Mouse (Mus musculus): Measurements from ENCODE around the gene Zbed3.
"Not testable (repeated sequence)": the region's sequence is repeated elsewhere in the genome, so short reads cannot be mapped to it uniquely, and the experiment has no call there.

Zbed3 gene

GRCm38 (mm10) chr13:95332086-95332899 is 8.9 kb downstream of the Zbed3 start:
- no peak for DNase-seq (ENCODE audit: low spot score)

- DNase-seq (ENCODE audit: low spot score), result peak; percentile 28
Observed at GRCm38 (mm10) chr13:95336122-95336677, 12.8 kb downstream of the Zbed3 start.

DNA sequence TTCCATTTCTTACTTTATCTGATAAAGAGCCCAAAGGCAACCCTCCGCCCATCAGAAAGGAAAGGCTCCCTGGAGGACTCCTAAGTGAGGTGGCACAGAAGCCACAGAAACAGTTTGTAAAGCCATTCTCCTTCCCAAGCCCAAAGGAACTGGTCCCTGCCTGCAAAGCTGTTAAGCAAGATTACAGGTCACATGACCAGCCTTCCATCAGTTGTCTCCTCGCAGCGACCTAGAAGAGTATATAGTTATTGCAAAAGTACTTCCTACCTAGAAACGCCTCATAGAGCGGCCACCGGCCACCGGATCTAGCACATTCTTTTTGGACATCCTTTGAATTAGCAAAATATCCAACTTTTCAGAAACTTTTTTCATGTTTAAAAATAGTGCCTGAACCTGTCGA is 20.1 kb downstream of the Zbed3 start:
- no peak for DNase-seq (ENCODE audit: low spot score)

GRCm38 (mm10) chr13:95345869-95346268 is 22.5 kb downstream of the Zbed3 start:
- no peak for DNase-seq (ENCODE audit: low spot score)

GRCm38 (mm10) chr13:95347018-95347696 is 23.7 kb downstream of the Zbed3 start:
- DNase-seq (ENCODE audit: low spot score), result peak; percentile 80

- no peak for DNase-seq (ENCODE audit: low spot score)
Observed at GRCm38 (mm10) chr13:95348476-95348875, 25.1 kb downstream of the Zbed3 start.

GRCm38 (mm10) chr13:95358223-95358622 is 34.8 kb downstream of the Zbed3 start:
- no peak for DNase-seq (ENCODE audit: low spot score)

- no peak for DNase-seq (ENCODE audit: low spot score)
Observed at GRCm38 (mm10) chr13:95363440-95363839, 40.0 kb downstream of the Zbed3 start.

GRCm38 (mm10) chr13:95366356-95366755 is 42.9 kb downstream of the Zbed3 start:
- DNase-seq (ENCODE audit: low spot score), result no peak

DNA sequence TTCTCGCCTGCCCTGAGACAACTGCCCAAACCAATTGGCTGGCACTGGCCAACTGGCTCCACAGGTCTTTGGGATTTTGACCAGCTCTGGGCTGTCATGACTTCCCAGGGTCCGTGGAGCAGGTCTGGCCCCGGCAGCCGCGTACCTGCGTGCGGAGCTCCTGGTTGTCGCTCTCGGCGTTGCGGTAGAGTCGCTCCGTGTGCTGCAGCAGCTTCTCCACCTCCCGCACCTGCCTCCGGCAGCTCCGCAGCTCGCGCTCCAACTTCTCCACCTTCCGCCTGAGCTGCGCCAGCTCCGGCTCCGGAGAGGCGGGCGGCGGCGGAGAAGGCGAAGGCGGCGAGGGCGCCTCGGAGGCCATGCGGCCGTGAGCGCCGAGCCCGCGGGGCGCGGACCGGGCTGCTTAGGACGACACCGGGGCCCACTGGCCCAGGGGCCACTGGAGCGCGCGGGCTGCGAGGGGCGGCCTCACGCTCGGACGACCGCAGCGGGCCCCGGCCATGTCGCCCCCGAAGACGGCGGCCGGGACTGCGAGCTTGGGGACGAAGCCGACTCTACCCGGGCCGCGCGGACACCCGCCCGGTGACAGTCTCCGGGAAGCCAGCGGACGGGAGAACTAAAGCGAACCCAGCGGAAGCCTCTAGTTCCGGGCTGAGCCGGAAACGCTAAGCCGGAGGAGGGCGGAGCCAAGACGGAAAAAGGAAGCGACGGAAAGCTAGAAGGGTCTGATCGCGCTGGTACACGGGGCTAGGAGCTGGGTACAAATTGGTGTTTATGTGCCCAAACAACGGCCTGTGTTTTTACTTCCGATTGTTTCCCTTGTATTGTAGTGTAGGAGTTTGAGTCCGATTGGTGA is 51.5 kb downstream of the Zbed3 start, which contains the start of gene Aggf1:
Aggf1 (minus strand) TSS at position 652 of the 853 bp plus-strand sequence.
- peak; percentile 89 for DNase-seq (ENCODE audit: low spot score)

DNA sequence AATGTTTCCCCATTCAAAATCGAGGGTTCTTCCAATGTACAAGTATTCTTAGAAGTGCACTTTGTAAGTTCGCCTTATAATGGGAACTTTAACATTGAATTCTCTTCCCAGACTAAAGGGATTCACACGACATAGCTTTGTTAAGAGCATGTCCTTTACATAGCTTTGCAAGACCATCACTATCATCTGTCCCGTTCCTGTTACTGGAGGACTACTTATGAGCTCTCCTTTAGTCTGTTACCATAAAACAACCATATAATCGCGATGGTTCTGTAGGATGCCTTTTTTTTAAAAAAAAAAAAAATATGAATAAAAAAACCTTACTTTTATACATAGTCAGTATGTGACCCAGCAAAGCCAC is 52.1 kb downstream of the Zbed3 start:
- DNase-seq (ENCODE audit: low spot score), result no peak

DNA sequence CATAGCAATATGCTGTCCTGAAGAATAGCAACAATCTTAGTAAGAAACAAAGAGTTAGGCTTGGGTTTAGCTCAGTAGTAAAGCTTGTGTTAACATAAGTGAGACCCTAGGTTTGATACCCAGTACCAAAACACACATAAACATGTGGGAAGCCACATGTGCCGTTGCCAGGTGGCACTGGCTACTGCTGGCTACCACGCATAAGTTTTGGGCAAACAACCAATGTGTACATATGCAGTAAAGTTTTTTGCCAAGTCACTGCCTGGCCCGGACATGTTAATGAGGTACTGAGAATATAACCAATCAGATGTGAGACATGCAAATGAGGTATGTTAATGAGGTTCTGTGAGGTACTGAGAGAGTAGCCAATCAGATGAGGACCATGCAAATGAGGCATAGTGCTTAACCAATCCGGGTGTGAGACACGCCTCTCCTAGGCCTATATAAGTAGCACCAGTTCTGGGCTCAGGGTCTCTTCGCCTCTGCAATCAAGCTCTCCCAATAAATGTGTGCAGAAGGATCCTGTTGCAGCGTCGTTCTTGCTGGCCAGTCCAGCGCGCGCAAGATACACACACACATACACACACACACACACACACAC is 53.4 kb downstream of the Zbed3 start:
- DNase-seq (ENCODE audit: low spot score), result not testable (repeated sequence)

GRCm38 (mm10) chr13:95378696-95379095 is 55.3 kb downstream of the Zbed3 start:
- DNase-seq (ENCODE audit: low spot score), result no peak

DNA sequence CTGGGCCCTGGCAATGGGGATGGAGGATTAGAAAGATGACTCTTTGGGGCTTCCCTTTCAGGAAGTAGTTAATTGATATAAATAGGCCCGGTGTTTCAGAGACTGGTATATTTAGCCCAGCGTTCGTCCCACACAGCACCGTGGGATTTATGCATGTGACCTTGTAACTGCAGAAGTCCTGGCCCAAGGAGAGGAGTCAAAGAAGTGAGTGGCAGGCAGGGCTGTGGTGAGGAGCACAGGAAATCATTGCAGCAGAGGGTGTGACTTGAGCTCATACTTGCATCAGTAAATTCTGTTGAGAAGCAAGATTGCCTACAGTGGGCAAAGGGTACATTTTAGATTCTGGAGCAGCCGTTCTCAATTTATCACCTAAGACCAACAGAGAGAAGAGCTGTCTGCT is 59.0 kb downstream of the Zbed3 start:
- DNase-seq (ENCODE audit: low spot score), result no peak
